Mouse (Mus musculus): Measurements from ENCODE around the gene Gm8005. TPM values are rescaled to one million over a fixed set of nuclear protein-coding genes. Genes with fewer than 3 reads are reported as not detected.
"Not testable (repeated sequence)": the region's sequence is repeated elsewhere in the genome, so short reads cannot be mapped to it uniquely, and the experiment has no call there.

The Gm8005 gene
- polyA plus RNA-seq (2014; fragmentation: Nextera tagmentation; extraction: Ambion mirVana), result not detected in 2 replicates

GRCm38 (mm10) chr14:42439573-42439972 lies at the start of gene Gm8005:
Gene Gm8005 (minus strand): TSS chr14:42439673.
- not testable (repeated sequence) for DNase-seq (ENCODE audit: low spot score); ATAC-seq; H3K27me3 ChIP-seq (replicated peaks; ENCODE audit: control insufficient read depth, insufficient read depth, low read length); H3K4me2 ChIP-seq (ENCODE audit: low read length); H3K4me3 ChIP-seq (ENCODE audit: low read depth, low read length); H3K27ac ChIP-seq (ENCODE audit: low read depth, low read length); H3K9ac ChIP-seq (ENCODE audit: low read length); H3K36me3 ChIP-seq (ENCODE audit: control insufficient read depth, insufficient read depth, low read length); H3K9me3 ChIP-seq (replicated peaks; ENCODE audit: control insufficient read depth, low read length); H3K4me1 ChIP-seq (ENCODE audit: control insufficient read depth, insufficient read depth, low read length)
- 100% methylated on average over 2 of the region's 4 CpGs for WGBS

- H3K9me3 ChIP-seq (replicated peaks; ENCODE audit: control insufficient read depth, low read length); H3K36me3 ChIP-seq (ENCODE audit: control insufficient read depth, insufficient read depth, low read length); DNase-seq (ENCODE audit: low spot score); H3K9ac ChIP-seq (ENCODE audit: low read length); H3K27me3 ChIP-seq (replicated peaks; ENCODE audit: control insufficient read depth, insufficient read depth, low read length); H3K4me1 ChIP-seq (ENCODE audit: control insufficient read depth, insufficient read depth, low read length); H3K4me2 ChIP-seq (ENCODE audit: low read length); H3K4me3 ChIP-seq (ENCODE audit: low read depth, low read length); H3K27ac ChIP-seq (ENCODE audit: low read depth, low read length); ATAC-seq: not testable (repeated sequence)
- 60% methylated on average over 2 of the region's 2 CpGs for WGBS
Observed at GRCm38 (mm10) chr14:42463581-42463980, 24.1 kb upstream of the Gm8005 start, which contains the start of gene Gm8011. Gene Gm8011 (plus strand): TSS chr14:42463881.

Other genes with a start within 250 kb of the Gm8005 start
- gene Gm3573, start 248.9 kb downstream of the Gm8005 start, polyA plus RNA-seq (2014; fragmentation: Nextera tagmentation; extraction: Ambion mirVana), result not detected in 2 replicates
- gene Gm17026, start 179.6 kb downstream of the Gm8005 start, polyA plus RNA-seq (2014; fragmentation: Nextera tagmentation; extraction: Ambion mirVana), result not detected in 2 replicates
- gene Gm9611, start 142.3 kb downstream of the Gm8005 start, polyA plus RNA-seq (2014; fragmentation: Nextera tagmentation; extraction: Ambion mirVana), result not detected in 2 replicates
- not detected in 2 replicates for gene Gm7995, start 129.5 kb downstream of the Gm8005 start, polyA plus RNA-seq (2014; fragmentation: Nextera tagmentation; extraction: Ambion mirVana)
- gene Gm8011, start 24.2 kb upstream of the Gm8005 start, polyA plus RNA-seq (2014; fragmentation: Nextera tagmentation; extraction: Ambion mirVana), result not detected in 2 replicates
- not detected in 2 replicates for gene Gm8020, start 62.7 kb upstream of the Gm8005 start, polyA plus RNA-seq (2014; fragmentation: Nextera tagmentation; extraction: Ambion mirVana)
- gene Gm8024, start 84.6 kb upstream of the Gm8005 start, polyA plus RNA-seq (2014; fragmentation: Nextera tagmentation; extraction: Ambion mirVana), result not detected in 2 replicates
- gene Gm17124, start 160.2 kb upstream of the Gm8005 start, polyA plus RNA-seq (2014; fragmentation: Nextera tagmentation; extraction: Ambion mirVana), result not detected in 2 replicates
- gene Gm3633, start 202.2 kb upstream of the Gm8005 start, polyA plus RNA-seq (2014; fragmentation: Nextera tagmentation; extraction: Ambion mirVana), result not detected in 2 replicates
- not detected in 2 replicates for gene Gm10378, start 216.3 kb upstream of the Gm8005 start, polyA plus RNA-seq (2014; fragmentation: Nextera tagmentation; extraction: Ambion mirVana)

Measured in forebrain, embryonic 14.5 days (tissue).